Mouse (Mus musculus) bone marrow macrophage, adult 2 months (primary cell): ENCODE data around the gene Hmgn1.

Experiments
- CTCF ChIP-seq: IDR thresholded peaks from 2 replicates; pipeline ENCODE4 v1.5.1; 2012; ENCODE audit warnings: low read depth, mild to moderate bottlenecking, low read length, moderate library complexity
- POLR2A ChIP-seq: IDR thresholded peaks from 2 replicates; pipeline ENCODE4 v1.6.1; 2012; ENCODE audit warnings: mild to moderate bottlenecking, low read depth, low read length, borderline replicate concordance

DNA sequence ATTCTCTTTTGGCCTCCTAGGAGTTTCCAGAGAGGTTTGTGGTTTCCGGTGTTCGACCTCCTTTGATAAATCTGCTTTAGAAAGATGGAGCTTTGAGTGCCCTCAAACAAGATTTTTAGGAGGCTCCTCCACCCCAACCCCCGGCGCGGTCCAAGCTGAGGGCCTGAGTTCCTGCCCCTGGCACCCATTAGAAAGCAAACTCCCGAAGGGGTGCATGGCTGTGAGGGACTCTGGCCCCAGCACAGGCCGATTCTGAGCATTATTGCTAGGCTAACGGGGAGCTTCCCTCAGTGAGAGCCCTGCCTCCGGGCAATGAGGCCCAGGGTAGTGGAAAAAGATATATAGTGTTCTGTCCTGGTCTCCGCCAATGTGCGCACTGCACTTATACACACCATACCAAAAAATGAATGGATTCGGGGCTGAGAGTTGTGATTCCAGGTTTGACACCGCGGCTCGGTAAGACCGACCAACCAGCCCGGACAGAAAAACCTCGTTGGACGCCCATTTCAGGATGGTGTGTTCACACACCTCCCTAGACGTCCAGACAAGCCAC, 32.3 kb upstream of the Hmgn1 start:
- TF ChIP-seq CTCF (no peak), POLR2A (no peak)
